Mouse (Mus musculus) cerebellum, adult 2 months (tissue): Measurements from ENCODE around the gene Zfp449.

ENCODE experiments used
- CTCF ChIP-seq: fragments of 200-500 bp; IDR thresholded peaks from 2 replicates; pipeline ENCODE4 v1.5.1; 2011; ENCODE audit warnings: low read depth, mild to moderate bottlenecking, control low read depth, low read length, moderate library complexity, borderline replicate concordance; ENCODE audit not compliant: insufficient read depth
- POLR2A ChIP-seq: fragments of 200-500 bp; IDR thresholded peaks from 2 replicates; pipeline ENCODE4 v1.6.1; 2011; ENCODE audit warnings: low read length, control low read depth, borderline replicate concordance; ENCODE audit not compliant: insufficient read depth

DNA sequence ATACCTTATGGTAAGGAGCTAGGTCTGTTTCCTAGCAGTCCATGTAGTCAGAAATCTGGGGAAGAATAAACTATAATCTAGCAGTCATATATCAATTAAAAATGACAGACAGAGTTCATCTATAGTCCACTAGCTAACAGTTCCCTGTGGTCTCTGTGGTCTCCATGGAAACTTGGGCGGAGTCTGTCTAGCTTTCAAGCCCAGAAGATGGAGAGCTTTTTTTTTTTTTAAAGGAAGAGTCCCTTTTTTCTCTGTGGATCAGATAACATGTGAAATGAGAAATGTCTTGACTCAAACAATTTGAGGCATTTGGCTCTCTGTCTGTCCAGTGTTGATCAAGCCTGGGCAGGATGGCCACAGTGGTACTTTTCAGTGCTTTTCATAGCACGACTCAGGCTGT is 37.9 kb downstream of the Zfp449 start:
- TF ChIP-seq CTCF (no peak), POLR2A (no peak)
